In the genomic region with DNA sequence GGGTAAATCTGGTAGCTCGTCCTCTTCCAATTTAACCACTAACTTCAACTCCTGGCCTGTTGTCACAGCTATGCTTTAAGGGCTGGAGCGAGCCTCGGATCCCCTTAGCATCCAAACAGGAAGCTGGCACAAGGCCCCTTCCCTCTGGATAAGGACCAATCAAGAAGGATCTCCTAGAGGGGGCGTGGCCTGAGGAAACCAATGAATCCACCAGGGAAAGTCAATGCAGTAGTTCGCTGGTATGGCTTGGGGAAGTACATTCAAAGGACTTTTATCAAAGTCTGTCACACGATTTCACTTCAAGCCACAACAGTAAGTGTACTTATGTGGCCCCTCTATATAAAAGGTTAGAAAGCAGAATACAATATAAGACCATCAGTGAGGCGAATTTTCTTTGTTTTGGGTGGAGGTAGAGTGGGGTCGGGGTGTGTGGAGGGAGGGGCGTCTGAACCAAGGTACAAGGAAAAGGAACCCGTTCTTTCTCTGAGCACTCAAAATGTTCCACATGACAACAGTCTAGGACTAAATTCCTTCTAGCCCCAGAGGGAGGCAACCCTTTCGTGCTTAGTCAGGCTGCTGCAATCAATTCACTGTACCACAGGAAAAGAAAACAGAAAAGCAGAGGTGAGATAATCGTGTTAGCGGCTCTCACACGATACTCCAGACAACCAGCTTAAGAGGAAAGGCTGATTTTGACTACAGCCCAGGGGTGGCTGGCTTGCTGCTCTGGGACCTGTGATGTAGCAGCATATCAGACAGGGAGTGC, we compare ENCODE assay signal across 14 mouse cellular contexts. TPM values are rescaled to one million over a fixed set of nuclear protein-coding genes. Genes with fewer than 3 reads are reported as not detected.
A peak's percentile ranks its signal among the peaks of the same experiment; 100 is the strongest.
DNase-seq lines count a peak whose midpoint lies in the region.
"Had no signal": no experiment of that assay in that cellular context is flagged by ENCODE, and none has a peak within 500 bp of the region (broad histone marks: within the 10 kb centered on the region; RNA-seq: fewer than 3 reads in every experiment).

No protein-coding gene starts in this region.

- H3K27ac ChIP-seq in heart, embryonic 10.5 days: no peak overlapping the region

- DNase-seq in heart, postnatal 4 days: peak; percentile 16
- DNase-seq in heart, embryonic 10.5 days (ENCODE audit: low spot score): no peak
- peak; percentile 44 for DNase-seq in retina, postnatal 1 day
- no peak for DNase-seq in retina, embryonic 14.5 days (ENCODE audit: low spot score)
- peak; percentile 47 for DNase-seq in embryo, embryonic 10.5 days (ENCODE audit: low spot score)
- DNase-seq in adipocyte (ENCODE audit: low spot score): no peak
- no peak for DNase-seq in thymus, postnatal 14 days
- DNase-seq: cerebellum, adult 9-11 months; gastrocnemius, postnatal 10 days; kidney, adult 2 months; layer of hippocampus, adult 9-11 months; right cerebral cortex, postnatal 4 days had no signal

- no peak overlapping the region for H3K4me3 ChIP-seq in heart, embryonic 10.5 days
- H3K4me3 ChIP-seq: megakaryocyte, embryonic 14.5 days had no signal

- peaks cover 3% of the 10 kb centered on the region for H3K27me3 ChIP-seq in heart, embryonic 10.5 days (ENCODE audit: insufficient read depth, poor library complexity, severe bottlenecking)

- 42% methylated on average over 14 of the region's 14 CpGs for WGBS in heart, embryonic 10.5 days

- H3K9me3 ChIP-seq in heart, embryonic 10.5 days: no peaks in the 10 kb centered on the region
- H3K9me3 ChIP-seq: megakaryocyte, embryonic 14.5 days had no signal

- no peaks in the 10 kb centered on the region for H3K36me3 ChIP-seq in heart, embryonic 10.5 days

- no peaks in the 10 kb centered on the region for H3K4me1 ChIP-seq in heart, embryonic 10.5 days

RNA-seq across cellular contexts. Expression of gene Zdhhc14, which starts 16.2 kb away (rescaled TPM):
- 1 to 10 TPM; 3.5 to 3.7 TPM for total RNA-seq in heart, postnatal 4 days (2021)
- polyA plus RNA-seq in heart, embryonic 10.5 days (2016; fragmentation: Nextera tagmentation; extraction: Ambion mirVana): 1.2 and 1.6 TPM in 2 replicates

RNA-seq across cellular contexts. Expression of gene Tmem242, which starts 36.1 kb away (rescaled TPM):
- total RNA-seq in heart, postnatal 4 days (2021): 100 to 1,000 TPM; 128 to 131 TPM
- polyA plus RNA-seq in heart, embryonic 10.5 days (2016; fragmentation: Nextera tagmentation; extraction: Ambion mirVana): 89.6 and 117 TPM in 2 replicates

RNA-seq across cellular contexts. Expression of gene Ldhal6b, which starts 57.6 kb away (rescaled TPM):
- 1 to 10 TPM; 1.0 to 1.3 TPM for total RNA-seq in heart, postnatal 4 days (2021)
- not detected in 2 replicates for polyA plus RNA-seq in heart, embryonic 10.5 days (2016; fragmentation: Nextera tagmentation; extraction: Ambion mirVana)
- polyA plus RNA-seq: limb, embryonic 11.5 days had no signal

Comparison
In these comparisons a context has a peak if more than half of its experiments do, and no peak if none do; other contexts are left out.
1. DNase-seq: peak in heart, postnatal 4 days (single experiment), retina, postnatal 1 day (single experiment) and embryo, embryonic 10.5 days (single experiment); none in heart, embryonic 10.5 days (single experiment), retina, embryonic 14.5 days (single experiment), adipocyte (single experiment) and thymus, postnatal 14 days (single experiment).